Mouse (Mus musculus) liver, embryonic 11.5 days (tissue): ENCODE results near the gene Cdkl2. TPM values are rescaled to one million over a fixed set of nuclear protein-coding genes. Genes with fewer than 3 reads are reported as not detected.

Experiments used
- ATAC-seq: fragments of 200-750 bp; cut with Nextera tagmentation; replicated peaks from 2 replicates; pipeline ENCODE4 v1.8.0; 2017; ENCODE audit warnings: moderate number of reproducible peaks, mild to moderate bottlenecking, moderate TSS enrichment, moderate library complexity; ENCODE audit not compliant: low FRiP score
- DNase-seq: peaks from one replicate; pipeline ENCODE4 v3.0.0-alpha.2; 2017; ENCODE audit warnings: low spot score
- H3K27ac ChIP-seq: fragments of 300-500 bp; sonication (generic); 2 replicates; pipeline ENCODE4 v1.5.1; 2014; ENCODE audit warnings: mild to moderate bottlenecking, low read depth, low read length, control low read depth
- H3K27me3 ChIP-seq: fragments of 300-500 bp; sonication (generic); replicated peaks from 2 replicates; pipeline ENCODE4 v1.6.1; 2014; ENCODE audit warnings: low read length, mixed read lengths; ENCODE audit not compliant: control insufficient read depth, insufficient read depth
- H3K36me3 ChIP-seq: fragments of 300-500 bp; sonication (generic); 2 replicates; pipeline ENCODE4 v1.6.1; 2014; ENCODE audit warnings: mild to moderate bottlenecking, low read length, moderate library complexity, mixed read lengths; ENCODE audit not compliant: control insufficient read depth, insufficient read depth
- H3K4me1 ChIP-seq: fragments of 300-500 bp; sonication (generic); replicated peaks from 2 replicates; pipeline ENCODE4 v1.6.1; 2014; ENCODE audit warnings: low read length, mixed read lengths; ENCODE audit not compliant: control insufficient read depth, insufficient read depth
- H3K4me2 ChIP-seq: fragments of 300-500 bp; sonication (generic); 2 replicates; pipeline ENCODE4 v1.6.1; 2014; ENCODE audit warnings: mild to moderate bottlenecking, control low read depth, moderate library complexity
- H3K4me3 ChIP-seq: fragments of 300-500 bp; sonication (generic); 2 replicates; pipeline ENCODE4 v1.5.1; 2014; ENCODE audit warnings: low read depth, low read length, control low read depth
- H3K9ac ChIP-seq: fragments of 300-500 bp; sonication (generic); 2 replicates; pipeline ENCODE4 v1.6.1; 2014; ENCODE audit warnings: low read depth, low read length, control low read depth
- H3K9me3 ChIP-seq: fragments of 300-500 bp; sonication (generic); 2 replicates; pipeline ENCODE4 v1.6.1; 2016; ENCODE audit warnings: low read length, inconsistent platforms, mixed read lengths; ENCODE audit not compliant: control insufficient read depth
- WGBS: fragments of 180-500 bp; shearing (Covaris S2); extraction: QIAGEN DNeasy Blood & Tissue Kit; methylation state at CpG from one replicate; pipeline ENCODE4 v1.1.7; 2014; 5-methylcytosine and 5-hydroxymethylcytosine counted together
- polyA plus RNA-seq: library from polyadenylated mRNA; unstranded; fragments of >200 nt; fragmentation: Nextera tagmentation; extraction: Ambion mirVana; gene quantifications from 2 replicates; pipeline ENCODE4 v1.2.1, GENCODE M21; 2014

Cdkl2 gene
- 0.45 TPM in 2 replicates for polyA plus RNA-seq

- Histone ChIP-seq H3K4me3 (peak within 1 kb of the TSS; percentile 77), H3K4me1 (peaks cover 3% of the 10 kb centered on the region), H3K36me3 (no peaks in the 10 kb centered on the region), H3K4me2 (peak within 1 kb of the TSS; percentile 95), H3K9ac (peak within 1 kb of the TSS; percentile 46), H3K27me3 (peaks cover 3% of the 10 kb centered on the region; the same call in 1 of the 2 replicates), H3K9me3 (no peaks in the 10 kb centered on the region), H3K27ac (no peak within 1 kb of the TSS)
- ATAC-seq (no peak), DNase-seq (no peak)
- 74% methylated on average over 4 of the region's 4 CpGs for WGBS
Measured at GRCm38 (mm10) chr5:92043783-92044182, at the start of gene Cdkl2. Cdkl2 (minus strand) TSS chr5:92043883.

GRCm38 (mm10) chr5:92087469-92087868 lies 43.8 kb upstream of the Cdkl2 start:
- Histone ChIP-seq H3K4me1 (no peaks in the 10 kb centered on the region), H3K27ac (no peak overlapping the region), H3K4me3 (no peak overlapping the region), H3K27me3 (no peaks in the 10 kb centered on the region), H3K4me2 (no peak overlapping the region), H3K9ac (no peak overlapping the region), H3K36me3 (no peaks in the 10 kb centered on the region), H3K9me3 (no peaks in the 10 kb centered on the region; the same call in 1 of the 2 replicates)
- 81% methylated on average over 4 of the region's 4 CpGs for WGBS
- ATAC-seq (no peak), DNase-seq (no peak)

GRCm38 (mm10) chr5:92085821-92086550 lies 42.3 kb upstream of the Cdkl2 start:
- no peaks in the 10 kb centered on the region for H3K27me3 ChIP-seq
- WGBS = 82% methylated on average over 7 of the region's 7 CpGs
- H3K4me2 ChIP-seq = no peak overlapping the region
- no peak overlapping the region for H3K9ac ChIP-seq
- H3K36me3 ChIP-seq = no peaks in the 10 kb centered on the region
- peaks cover 12% of the 10 kb centered on the region for H3K4me1 ChIP-seq
- DNase-seq = no peak
- no peak for ATAC-seq
- H3K9me3 ChIP-seq = no peaks in the 10 kb centered on the region; the same call in 1 of the 2 replicates
- H3K27ac ChIP-seq = no peak overlapping the region
- H3K4me3 ChIP-seq = no peak overlapping the region

- Histone ChIP-seq H3K9me3 (no peaks in the 10 kb centered on the region; the same call in 1 of the 2 replicates), H3K27me3 (no peaks in the 10 kb centered on the region), H3K4me1 (peaks cover 19% of the 10 kb centered on the region), H3K27ac (no peak overlapping the region), H3K4me3 (no peak overlapping the region), H3K9ac (no peak overlapping the region), H3K4me2 (no peak overlapping the region), H3K36me3 (no peaks in the 10 kb centered on the region)
- 63% methylated on average over 4 of the region's 4 CpGs for WGBS
- DNase-seq (no peak), ATAC-seq (no peak)
Measured at GRCm38 (mm10) chr5:92085246-92085645, 41.6 kb upstream of the Cdkl2 start.

- Histone ChIP-seq H3K4me2 (peak within 1 kb of the TSS; percentile 79), H3K4me1 (peaks cover 30% of the 10 kb centered on the region), H3K4me3 (peak within 1 kb of the TSS; percentile 95), H3K27ac (peak within 1 kb of the TSS; percentile 97), H3K9ac (peak within 1 kb of the TSS; percentile 98), H3K9me3 (no peaks in the 10 kb centered on the region; the same call in 1 of the 2 replicates), H3K36me3 (no peaks in the 10 kb centered on the region), H3K27me3 (no peaks in the 10 kb centered on the region)
- ATAC-seq = peak; percentile 96
- DNase-seq = peak; percentile 99
- WGBS = under 1% methylated on average over 65 of the region's 65 CpGs
Measured at GRCm38 (mm10) chr5:92083417-92084038, 39.8 kb upstream of the Cdkl2 start, which contains the start of gene G3bp2. G3bp2 (minus strand) TSS chr5:92083719.

GRCm38 (mm10) chr5:92082821-92083401 lies 39.2 kb upstream of the Cdkl2 start:
- Histone ChIP-seq H3K9me3 (no peaks in the 10 kb centered on the region; the same call in 1 of the 2 replicates), H3K27ac (peak overlapping the region; percentile 97), H3K4me2 (peak overlapping the region; percentile 79), H3K4me1 (peaks cover 30% of the 10 kb centered on the region), H3K36me3 (no peaks in the 10 kb centered on the region), H3K9ac (peak overlapping the region; percentile 98), H3K27me3 (no peaks in the 10 kb centered on the region), H3K4me3 (peak overlapping the region; percentile 95)
- ATAC-seq (peak; percentile 53), DNase-seq (peak; percentile 80)
- under 1% methylated on average over 55 of the region's 55 CpGs for WGBS

- ATAC-seq = no peak
- Histone ChIP-seq H3K36me3 (no peaks in the 10 kb centered on the region; the same call in 1 of the 2 replicates), H3K9ac (no peak overlapping the region; the same call in 1 of the 2 replicates), H3K4me2 (peak overlapping the region; percentile 79), H3K9me3 (no peaks in the 10 kb centered on the region), H3K27me3 (no peaks in the 10 kb centered on the region), H3K27ac (no peak overlapping the region), H3K4me1 (peaks cover 30% of the 10 kb centered on the region), H3K4me3 (peak overlapping the region; percentile 95; the same call in 1 of the 2 replicates)
- no peak for DNase-seq
- 63% methylated on average over 3 of the region's 3 CpGs for WGBS
Measured at GRCm38 (mm10) chr5:92081326-92081725, 37.6 kb upstream of the Cdkl2 start.

GRCm38 (mm10) chr5:92080400-92080799 lies 36.7 kb upstream of the Cdkl2 start:
- H3K27me3 ChIP-seq = no peaks in the 10 kb centered on the region
- H3K4me1 ChIP-seq = peaks cover 30% of the 10 kb centered on the region

More at GRCm38 (mm10) chr5:92080400-92080799, 36.7 kb upstream of the Cdkl2 start:
- ATAC-seq = no peak
- H3K4me2 ChIP-seq = peak overlapping the region; percentile 79
- 38% methylated on average over 1 of the region's 1 CpGs for WGBS
- no peak overlapping the region for H3K27ac ChIP-seq
- no peak overlapping the region for H3K4me3 ChIP-seq
- H3K9me3 ChIP-seq = no peaks in the 10 kb centered on the region
- no peak for DNase-seq
- H3K9ac ChIP-seq = no peak overlapping the region
- H3K36me3 ChIP-seq = no peaks in the 10 kb centered on the region; the same call in 1 of the 2 replicates
